Mouse (Mus musculus) neural tube, embryonic 10.5 days (tissue): ENCODE measurements around the gene Phf21a.

Source experiments
- DNase-seq: peaks from one replicate; pipeline ENCODE4 v3.0.0-alpha.2; 2017; ENCODE audit warnings: low spot score; ENCODE audit errors: extremely low spot score

The Phf21a gene

GRCm38 (mm10) chr2:92225592-92225991 is 132.7 kb downstream of the Phf21a start:
- no peak for DNase-seq

- no peak for DNase-seq
Measured at GRCm38 (mm10) chr2:92229973-92230372, 137.1 kb downstream of the Phf21a start.

DNA sequence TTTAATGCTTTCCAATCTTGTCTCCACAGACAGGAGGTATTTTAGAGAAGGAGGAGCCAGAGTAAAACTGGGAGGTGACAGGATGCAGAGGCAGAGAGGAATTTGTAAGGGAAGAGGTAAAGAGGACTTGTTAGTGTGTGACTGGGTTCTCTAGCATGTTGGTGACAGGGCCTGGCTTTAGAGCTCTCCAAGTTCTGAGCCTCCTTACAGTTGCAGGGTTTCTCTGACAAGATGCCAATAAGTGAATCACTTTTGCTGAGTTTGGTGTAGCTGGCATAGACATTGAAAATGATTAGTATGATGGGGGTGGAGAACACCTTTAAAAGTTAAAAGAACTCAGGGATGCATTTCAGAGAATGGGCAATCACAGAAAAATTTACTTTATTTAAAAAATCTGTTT is 138.8 kb downstream of the Phf21a start:
- DNase-seq: no peak

GRCm38 (mm10) chr2:92234768-92235332 is 141.9 kb downstream of the Phf21a start:
- no peak for DNase-seq

DNA sequence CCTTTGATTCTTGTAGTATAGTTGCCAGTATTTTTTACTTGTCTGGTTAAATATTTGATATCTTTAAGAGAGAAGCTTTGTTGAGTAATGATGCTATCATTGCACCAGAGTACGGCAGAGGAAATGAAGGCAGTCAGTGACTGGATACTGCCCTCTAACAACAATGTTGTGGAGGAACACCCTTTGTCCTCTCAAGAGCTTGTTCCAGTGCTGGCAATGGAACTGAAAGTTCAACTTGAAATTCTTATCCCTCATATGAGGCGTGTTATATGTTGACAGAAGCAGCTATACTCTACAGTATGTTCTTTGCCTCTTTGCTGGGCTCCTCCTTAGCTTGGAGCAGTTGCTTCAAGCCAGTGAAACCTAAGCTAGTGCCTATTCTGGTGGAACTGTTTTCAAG is 147.4 kb downstream of the Phf21a start:
- no peak for DNase-seq

DNA sequence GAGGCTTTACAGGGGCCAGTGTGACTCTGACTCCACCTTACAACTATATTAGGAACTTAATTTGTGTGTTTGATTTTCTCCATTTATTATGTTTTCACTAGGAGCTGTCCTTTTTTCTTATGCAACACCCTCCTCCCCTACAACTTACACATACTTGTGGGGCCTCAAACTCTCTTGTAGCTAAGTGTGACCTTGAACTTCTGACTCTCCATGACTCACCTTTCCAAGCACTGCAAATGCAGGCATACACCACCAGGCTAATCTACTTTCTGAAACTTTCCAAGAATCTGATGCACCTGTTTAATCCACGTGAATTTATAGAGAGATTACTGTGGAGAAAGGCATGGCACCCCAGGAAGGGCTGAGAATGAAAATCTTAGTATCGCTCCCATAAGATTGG is 147.9 kb downstream of the Phf21a start:
- no peak for DNase-seq

- DNase-seq: no peak
Measured at GRCm38 (mm10) chr2:92241317-92241716, 148.4 kb downstream of the Phf21a start.

- no peak for DNase-seq
Measured at GRCm38 (mm10) chr2:92246112-92246511, 153.2 kb downstream of the Phf21a start.

DNA sequence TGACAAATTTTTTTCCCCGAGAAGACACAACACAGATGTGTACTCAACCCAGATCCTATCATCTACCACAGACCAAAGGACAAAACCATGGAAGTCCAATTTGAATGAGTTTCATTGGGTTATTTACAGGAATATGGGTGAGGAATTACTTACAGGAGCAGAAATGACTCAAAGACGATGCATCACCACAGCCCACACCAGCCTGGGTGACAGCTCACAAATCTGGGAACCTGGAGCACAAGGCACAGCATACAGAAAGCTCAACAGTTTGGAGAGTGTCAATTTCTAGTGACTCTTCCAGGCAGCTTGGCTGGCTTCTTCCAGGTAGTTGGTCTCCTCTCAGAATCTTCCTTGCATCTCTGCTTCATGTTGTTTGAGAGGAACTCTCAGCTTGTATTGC is 154.8 kb downstream of the Phf21a start:
- no peak for DNase-seq

GRCm38 (mm10) chr2:92250472-92250871 is 157.6 kb downstream of the Phf21a start:
- DNase-seq: no peak

GRCm38 (mm10) chr2:92253777-92254176 is 160.9 kb downstream of the Phf21a start:
- DNase-seq: no peak

DNA sequence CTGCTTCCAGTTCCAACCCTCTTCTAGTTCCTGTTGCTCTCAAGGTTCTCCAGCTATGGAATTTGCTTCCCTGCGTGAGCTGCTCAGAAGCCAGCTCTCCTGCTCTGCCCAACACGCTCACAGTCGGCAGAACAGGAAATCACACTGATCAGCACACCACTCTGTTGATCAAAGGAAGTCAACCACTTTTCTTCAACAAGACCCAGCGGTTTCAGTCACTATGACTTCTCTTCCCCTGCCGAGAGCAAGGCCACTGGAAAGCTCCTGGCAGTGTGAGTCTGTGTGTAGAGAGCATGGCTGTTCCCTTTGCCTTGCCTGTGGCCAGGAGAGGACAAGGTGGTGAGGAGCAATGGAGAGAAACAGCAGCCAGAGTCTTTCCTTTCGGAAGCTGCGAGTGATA is 163.2 kb downstream of the Phf21a start:
- DNase-seq: no peak

DNA sequence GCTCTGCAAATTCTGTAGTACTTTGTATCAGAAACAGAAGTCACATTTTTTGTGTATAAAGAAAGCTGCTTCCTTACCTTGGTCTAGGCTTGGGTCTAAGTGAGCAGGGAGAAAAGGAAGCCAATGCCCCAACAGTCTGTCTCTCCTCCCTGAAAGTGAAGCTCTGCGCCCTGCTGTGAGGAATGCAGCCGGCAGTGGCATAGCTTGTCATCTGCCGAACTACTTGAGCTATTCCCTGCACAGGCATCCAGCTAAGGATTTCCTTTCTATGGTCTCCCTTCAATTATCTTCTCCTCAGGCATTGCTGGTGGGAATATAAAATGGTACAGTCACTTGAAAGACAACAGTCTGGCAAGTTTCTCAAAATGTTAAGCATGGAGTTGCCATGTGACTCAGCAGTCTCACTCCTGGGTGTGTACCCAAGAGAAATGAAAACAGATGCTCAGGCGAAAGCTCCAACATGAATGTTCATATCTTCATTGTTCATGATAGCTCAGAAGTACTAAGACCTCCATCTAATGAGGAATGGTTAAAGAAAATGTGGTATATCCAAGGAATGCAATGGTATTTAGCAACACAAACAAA is 164.5 kb downstream of the Phf21a start:
- DNase-seq: no peak

DNA sequence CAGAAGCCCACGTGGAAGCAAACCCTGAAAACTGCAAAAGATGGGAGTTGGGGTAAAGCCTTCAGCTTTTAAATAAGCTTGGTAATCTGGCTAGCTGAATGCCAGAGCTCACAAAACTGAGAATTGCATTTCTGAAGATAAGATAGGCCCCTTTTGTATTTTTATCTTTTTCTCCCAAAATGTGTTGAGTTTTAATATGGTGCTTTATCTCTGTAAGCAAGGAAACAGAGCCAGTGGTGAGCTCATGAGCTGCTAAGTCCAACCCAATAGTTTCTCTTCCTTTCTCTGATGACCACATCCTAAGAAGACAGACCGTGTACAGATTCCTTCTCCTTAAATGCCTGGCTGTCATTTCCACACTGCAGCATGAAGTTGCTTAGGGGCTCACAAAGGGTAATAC is 167.0 kb downstream of the Phf21a start:
- DNase-seq: no peak

DNA sequence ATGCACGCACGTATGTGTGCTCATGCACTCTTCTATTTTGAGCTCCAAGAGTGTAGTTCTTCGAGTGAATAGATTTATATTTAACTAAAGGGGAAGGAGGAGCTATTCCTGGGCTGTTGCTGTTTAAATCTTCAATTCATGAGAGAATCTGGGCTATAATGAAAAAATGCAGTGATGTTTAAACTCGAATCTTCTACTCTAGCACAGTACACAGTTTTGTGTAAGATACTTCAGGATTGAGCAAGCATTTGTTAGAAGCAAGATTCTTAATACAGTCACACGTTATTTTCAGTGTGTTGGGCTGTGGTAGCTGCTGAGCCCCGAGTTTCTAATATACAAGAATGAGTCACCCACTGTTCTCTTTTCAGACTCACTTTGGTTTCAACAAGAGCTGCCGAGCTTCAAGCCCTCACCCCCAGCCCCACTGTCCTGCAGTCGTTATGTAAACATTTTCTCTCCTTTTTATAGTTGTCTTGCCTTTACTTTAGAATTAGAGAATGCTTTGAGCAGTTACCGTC is 173.2 kb downstream of the Phf21a start:
- DNase-seq: no peak

- no peak for DNase-seq
Measured at GRCm38 (mm10) chr2:92269227-92269626, 176.3 kb downstream of the Phf21a start.

GRCm38 (mm10) chr2:92272510-92272909 is 179.6 kb downstream of the Phf21a start:
- no peak for DNase-seq

DNA sequence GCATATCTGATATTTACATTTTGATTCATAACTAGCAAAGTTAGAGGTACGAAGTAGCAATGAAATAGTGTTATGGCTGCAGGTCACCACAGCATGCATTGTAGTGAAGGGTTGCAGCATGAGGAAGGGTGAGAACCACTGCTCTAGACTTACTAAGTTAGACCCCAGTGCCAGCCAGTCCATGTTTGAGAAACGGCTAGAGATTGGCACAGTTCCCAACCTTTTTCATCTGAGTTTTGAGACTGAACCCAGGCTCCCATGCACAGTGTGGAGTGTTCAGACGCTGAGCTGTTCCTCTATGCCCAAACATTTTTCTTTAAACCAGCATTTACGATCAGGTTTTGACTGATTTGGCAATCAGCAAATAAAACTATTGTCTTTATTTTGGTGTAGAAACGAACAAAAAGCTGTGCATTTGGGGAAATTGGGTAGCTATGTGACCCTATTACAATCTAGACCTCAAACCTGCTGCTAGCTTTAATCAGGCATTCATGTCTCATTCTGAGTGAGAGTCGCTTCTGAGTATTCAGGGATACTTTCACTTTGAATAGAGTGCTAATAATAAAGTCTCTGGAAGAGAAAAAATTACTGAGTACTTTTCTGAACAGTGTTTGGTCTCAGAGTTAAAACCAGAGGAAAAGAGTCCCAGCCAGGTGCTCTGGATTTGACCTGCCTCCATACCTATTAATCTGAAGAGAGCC is 180.3 kb downstream of the Phf21a start:
- no peak for DNase-seq

DNA sequence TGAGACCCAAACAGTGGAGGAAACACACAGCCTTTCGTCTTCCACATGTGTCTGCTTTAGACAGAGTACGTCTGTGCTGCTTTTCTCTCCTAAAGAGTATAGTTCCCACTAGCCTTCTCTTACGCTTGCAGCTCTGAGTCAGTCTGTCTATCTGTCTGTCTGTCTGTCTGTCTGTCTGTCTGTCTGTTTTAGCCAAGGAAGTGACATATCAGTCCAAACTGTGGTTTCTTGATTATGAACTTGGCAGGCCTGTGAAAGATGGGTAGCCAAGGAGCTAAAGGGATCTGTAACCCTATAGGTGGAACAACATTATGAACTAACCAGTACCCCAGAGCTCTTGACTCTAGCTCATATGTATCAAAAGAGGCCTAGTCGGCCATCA is 180.9 kb downstream of the Phf21a start:
- no peak for DNase-seq

DNA sequence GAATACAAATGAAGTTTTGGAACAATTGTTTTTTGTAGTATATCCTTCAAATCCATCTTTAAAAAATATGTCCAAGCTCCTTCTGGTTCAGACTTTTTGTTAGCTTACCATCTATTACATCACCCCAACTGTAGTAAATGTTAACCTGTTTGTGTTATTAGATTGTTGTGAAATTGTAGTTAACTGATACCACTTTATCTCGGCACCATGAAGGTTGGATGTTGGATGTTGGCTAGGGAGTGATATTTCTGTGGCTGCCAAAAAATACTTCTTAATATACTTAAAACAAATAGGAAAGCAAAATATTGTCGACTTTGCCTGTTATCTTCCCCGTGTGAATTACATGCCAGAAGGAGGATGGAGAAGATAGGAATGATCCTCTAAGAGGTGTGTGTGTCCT is 184.9 kb downstream of the Phf21a start:
- DNase-seq: no peak

GRCm38 (mm10) chr2:92278663-92279062 is 185.7 kb downstream of the Phf21a start:
- DNase-seq: no peak

DNA sequence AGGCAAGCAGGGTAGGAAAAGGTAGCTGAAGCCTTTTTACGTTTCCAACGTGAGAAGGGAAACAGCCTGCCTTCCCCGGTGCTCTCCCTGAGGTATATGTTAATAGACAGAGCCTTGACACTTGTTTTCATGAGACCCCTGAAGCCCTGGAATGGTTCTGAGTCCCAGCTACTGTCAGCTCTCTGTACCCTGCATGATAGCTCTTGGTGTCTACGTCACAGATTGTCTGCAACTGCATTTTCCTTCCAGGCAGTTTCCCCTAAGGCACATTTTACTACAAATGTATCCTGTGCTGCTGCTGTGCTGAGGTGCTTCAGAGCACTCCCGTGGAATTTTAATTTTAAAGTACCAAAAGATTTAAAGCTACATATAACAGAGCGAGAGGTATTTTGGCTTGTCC is 186.5 kb downstream of the Phf21a start:
- no peak for DNase-seq

GRCm38 (mm10) chr2:92285597-92285996 is 192.7 kb downstream of the Phf21a start:
- no peak for DNase-seq
